Mouse (Mus musculus) mouse embryonic stem cell (cell line): ENCODE data around the gene Rab11b.

Experiments
- in situ Hi-C, 2 experiments: fragments of 300-500 bp; cut with MboI; formaldehyde crosslinking; loops; 1 replicate in 1 of 2; 3 replicates in 1 of 2; pipeline ENCODE4 v1.14.3; 2019 to 2020; ENCODE audit warnings: low sequenced_read_pairs in 2 of 2, low pct_unique_long_range_greater_than_20kb in 1 of 2, mixed read lengths in 1 of 2; ENCODE audit not compliant: unreplicated experiment in 1 of 2

The Rab11b gene

DNA sequence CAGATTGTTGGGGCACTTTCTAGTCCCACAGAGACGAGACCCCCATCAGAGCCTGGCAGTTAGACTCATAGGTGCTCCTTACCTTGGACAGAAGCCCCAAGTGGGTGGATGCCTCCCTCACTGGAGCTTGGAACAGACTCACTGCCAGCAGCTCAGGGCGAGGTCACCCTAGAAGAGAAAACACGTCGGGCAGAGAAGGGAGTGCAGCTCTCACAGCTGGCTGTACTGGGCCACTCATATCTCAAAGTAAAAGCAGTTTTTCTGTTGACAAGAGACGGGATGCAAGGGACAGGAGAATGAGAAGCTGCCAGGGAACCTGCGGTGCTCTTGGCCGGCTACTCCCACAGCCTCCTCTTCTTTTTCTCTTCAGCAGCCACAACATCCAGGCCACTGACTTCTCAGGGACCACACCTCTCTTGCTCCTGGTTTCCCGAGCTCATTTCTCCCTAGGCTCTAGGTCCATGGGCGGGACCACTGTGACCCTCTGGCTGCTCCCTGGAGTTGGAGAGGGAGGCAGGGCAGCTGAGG, 27.7 kb downstream of the Rab11b start:
- in situ Hi-C loops: loop anchor here in 1 of 2 experiments (25.0 kb wide), 1 partner anchor 395 kb away; no protein-coding TSS in a partner anchor

DNA sequence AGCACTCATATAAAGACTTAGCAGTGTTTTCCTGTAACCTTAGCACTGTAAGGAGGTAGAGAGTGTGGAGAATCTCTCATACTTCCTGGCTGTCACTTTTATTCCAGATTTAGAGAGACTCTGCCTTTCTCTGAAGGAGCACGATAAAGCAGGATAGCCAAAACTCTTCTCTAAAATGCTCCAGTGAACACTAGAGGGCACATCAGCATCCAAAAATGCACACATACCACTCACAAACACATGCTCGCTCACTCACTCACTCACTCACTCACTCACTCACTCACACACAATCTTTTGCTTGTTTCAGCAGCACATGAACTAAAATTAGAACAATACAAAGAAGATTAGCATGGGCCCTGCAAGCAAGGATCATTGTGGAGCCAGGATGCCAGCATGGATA, 31.1 kb downstream of the Rab11b start:
- in situ Hi-C loops: loop anchor here in 1 of 2 experiments (25.0 kb wide), 1 partner anchor 392 kb away; no protein-coding TSS in a partner anchor

DNA sequence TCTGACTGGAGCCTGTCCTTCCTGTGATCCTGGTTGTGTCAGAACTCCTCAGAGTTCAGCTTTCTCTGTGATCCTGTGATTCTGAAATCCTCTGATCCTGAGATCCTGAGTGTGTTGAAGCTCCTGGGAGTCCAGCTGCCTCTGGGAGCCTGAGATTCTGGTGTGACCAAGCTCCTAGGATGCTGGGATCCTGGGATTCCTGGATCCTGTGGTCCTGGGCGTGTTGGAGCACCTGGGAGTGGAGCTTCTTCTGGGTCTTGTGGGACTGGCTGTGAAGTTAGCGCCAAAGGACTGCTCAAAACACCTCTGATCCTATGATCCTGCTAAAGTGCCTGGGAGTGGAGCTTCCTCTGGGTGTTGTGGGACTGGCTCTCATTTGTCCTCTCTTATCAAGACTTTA, 31.9 kb downstream of the Rab11b start:
- in situ Hi-C loops: loop anchor here in 1 of 2 experiments (25.0 kb wide), 1 partner anchor 391 kb away; no protein-coding TSS in a partner anchor

DNA sequence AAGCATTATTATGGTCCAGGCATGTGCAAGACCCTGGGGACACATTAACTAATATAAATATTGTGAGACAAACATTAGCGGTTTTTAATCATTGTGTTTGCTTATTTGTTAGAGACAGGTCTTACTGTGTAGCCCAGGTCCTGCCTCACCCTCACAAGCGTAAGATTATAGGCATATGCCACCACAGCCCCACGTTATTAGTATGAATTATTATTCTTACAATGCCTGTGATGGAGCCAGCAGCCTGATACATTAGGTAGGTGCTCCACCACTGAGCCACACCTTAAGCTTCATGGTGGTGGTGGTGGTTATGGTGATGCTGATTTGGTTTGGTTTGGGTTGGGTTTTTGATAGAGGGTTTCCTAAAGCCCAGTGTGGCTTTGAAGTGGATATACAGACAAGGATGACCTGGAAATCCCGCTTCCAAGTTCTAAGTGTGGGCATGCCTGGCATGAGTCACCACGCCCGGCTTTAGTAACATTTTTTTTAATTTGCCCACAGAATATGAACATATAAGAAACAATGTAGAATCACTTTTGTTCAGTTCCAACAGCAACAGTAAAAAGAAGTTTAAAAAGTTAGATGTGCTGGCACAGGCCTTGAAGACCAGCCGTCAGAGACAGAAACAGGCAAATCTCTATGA, 40.5 kb downstream of the Rab11b start:
- in situ Hi-C loops: no loop called here

- in situ Hi-C loops: no loop called here
Observed at GRCm38 (mm10) chr17:33718944-33719725, 41.2 kb downstream of the Rab11b start.

DNA sequence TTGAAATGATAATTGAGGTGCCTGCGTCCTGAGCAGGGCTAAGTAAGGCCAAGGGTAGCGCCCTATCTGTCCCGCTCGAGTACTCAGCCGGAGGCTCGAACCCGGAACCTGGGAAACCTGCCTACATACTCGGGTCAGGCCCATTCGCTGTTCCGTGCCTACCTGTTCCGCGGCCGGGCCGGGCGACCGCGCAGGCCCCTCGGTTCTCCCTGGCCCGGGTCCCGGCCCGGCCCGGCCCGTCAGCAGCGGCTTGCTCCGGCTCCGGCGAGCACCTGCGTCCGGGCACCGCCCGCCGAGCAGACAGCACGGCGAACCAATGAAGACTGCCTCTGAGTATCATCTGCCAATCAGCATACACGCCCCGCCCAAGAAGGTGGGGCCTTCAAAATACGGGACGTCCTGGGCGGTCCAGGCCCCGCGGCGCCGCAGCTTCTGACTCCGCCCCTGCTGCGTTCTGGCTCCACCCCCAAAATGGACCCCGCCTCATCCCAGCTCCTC, 41.9 kb downstream of the Rab11b start, which contains the start of gene March2:
March2 (minus strand) TSS at position 287 of the 498 bp plus-strand sequence.
- in situ Hi-C loops: no loop called here

- in situ Hi-C loops: no loop called here
Observed at GRCm38 (mm10) chr17:33717982-33718381, 42.3 kb downstream of the Rab11b start.

GRCm38 (mm10) chr17:33717246-33717645, 43.1 kb downstream of the Rab11b start:
- in situ Hi-C loops: no loop called here

- in situ Hi-C loops: no loop called here
Observed at GRCm38 (mm10) chr17:33714779-33715178, 45.6 kb downstream of the Rab11b start.

GRCm38 (mm10) chr17:33713271-33713670, 47.1 kb downstream of the Rab11b start:
- in situ Hi-C loops: no loop called here

- in situ Hi-C loops: no loop called here
Observed at GRCm38 (mm10) chr17:33709834-33710233, 50.5 kb downstream of the Rab11b start.

DNA sequence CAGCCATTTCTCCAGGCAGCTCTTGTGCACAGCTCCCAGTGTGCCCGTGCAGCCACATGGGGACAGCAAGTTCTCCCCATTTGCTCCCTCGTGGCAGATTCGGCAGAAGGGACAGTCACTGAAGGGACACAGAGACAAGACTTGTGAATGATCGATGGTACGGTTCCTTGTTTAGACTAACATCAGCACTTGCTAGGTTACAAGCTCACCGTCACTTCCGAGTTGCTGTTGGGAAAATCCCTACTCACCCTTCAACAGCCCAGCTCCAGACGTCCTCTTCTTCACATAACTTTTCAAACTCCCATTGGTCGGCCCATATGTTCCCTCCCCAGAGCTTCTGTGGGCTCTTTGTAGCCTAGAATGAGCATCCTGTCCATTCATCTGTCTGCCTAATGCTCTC, 57.2 kb downstream of the Rab11b start:
- in situ Hi-C loops: no loop called here

GRCm38 (mm10) chr17:33702178-33702577, 58.2 kb downstream of the Rab11b start:
- in situ Hi-C loops: no loop called here

DNA sequence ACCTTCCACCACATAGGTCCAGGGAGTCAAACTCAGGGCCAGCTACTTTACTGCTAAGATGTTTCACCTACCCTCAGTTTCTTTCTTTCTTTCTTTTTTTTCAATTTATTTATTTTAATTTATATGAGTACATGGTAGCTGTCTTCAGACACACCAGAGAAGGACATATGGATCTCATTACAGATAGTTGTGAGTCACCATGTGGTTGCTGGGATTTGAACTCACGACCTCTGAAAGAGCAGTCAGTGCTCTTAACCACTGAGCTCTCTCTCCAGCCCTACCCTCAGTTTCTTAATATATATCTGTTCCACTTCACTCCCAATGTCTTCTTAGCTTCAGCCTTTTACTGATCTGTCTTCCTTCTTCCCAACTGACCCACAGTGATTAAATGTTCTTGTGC, 64.9 kb downstream of the Rab11b start:
- in situ Hi-C loops: no loop called here
